Mouse (Mus musculus): ENCODE data around the gene Olfr969. TPM values are rescaled to one million over a fixed set of nuclear protein-coding genes. Genes with fewer than 3 reads are reported as not detected.
"Not testable (repeated sequence)": the region's sequence is repeated elsewhere in the genome, so short reads cannot be mapped to it uniquely, and the experiment has no call there.

The Olfr969 gene
- not detected in 2 replicates for polyA plus RNA-seq (2015; fragmentation: Nextera tagmentation; extraction: Ambion mirVana)

GRCm38 (mm10) chr9:39790558-39790957, at the start of gene Olfr969:
TSS of gene Olfr969 (plus strand) at chr9:39790945.
- Histone ChIP-seq H3K27me3 (replicated peaks) (no peaks in the 10 kb centered on the region), H3K27ac (no peak within 1 kb of the TSS), H3K4me3 (no peak within 1 kb of the TSS), H3K4me1 (no peaks in the 10 kb centered on the region), H3K9ac (no peak within 1 kb of the TSS), H3K9me3 (no peaks in the 10 kb centered on the region), H3K36me3 (replicated peaks) (no peaks in the 10 kb centered on the region), H3K4me2 (no peak within 1 kb of the TSS)
- ATAC-seq (replicated peaks): no peak
- WGBS: 73% methylated on average over 2 of the region's 2 CpGs

- no peaks in the 10 kb centered on the region for H3K36me3 ChIP-seq (replicated peaks)
- H3K9ac ChIP-seq: no peak within 1 kb of the TSS
- H3K27ac ChIP-seq: no peak within 1 kb of the TSS
- no peak within 1 kb of the TSS for H3K4me2 ChIP-seq
- ATAC-seq (replicated peaks): no peak
- H3K9me3 ChIP-seq: no peaks in the 10 kb centered on the region
- H3K4me3 ChIP-seq: no peak within 1 kb of the TSS
- H3K27me3 ChIP-seq (replicated peaks): no peaks in the 10 kb centered on the region
- no peaks in the 10 kb centered on the region for H3K4me1 ChIP-seq
Measured at GRCm38 (mm10) chr9:39745949-39746348, 44.8 kb upstream of the Olfr969 start, which contains the start of gene Olfr967. TSS of gene Olfr967 (plus strand) at chr9:39746249.

GRCm38 (mm10) chr9:39746428-39746827, 44.3 kb upstream of the Olfr969 start:
- Histone ChIP-seq H3K36me3 (replicated peaks) (no peaks in the 10 kb centered on the region), H3K27me3 (replicated peaks) (no peaks in the 10 kb centered on the region), H3K4me3 (no peak overlapping the region), H3K27ac (no peak overlapping the region), H3K4me2 (no peak overlapping the region), H3K9ac (no peak overlapping the region), H3K4me1 (no peaks in the 10 kb centered on the region), H3K9me3 (no peaks in the 10 kb centered on the region)
- whole genome bisulfite sequencing: 93% methylated on average over 1 of the region's 1 CpGs
- no peak for ATAC-seq (replicated peaks)

- Histone ChIP-seq H3K4me2 (no peak within 1 kb of the TSS), H3K36me3 (replicated peaks) (no peaks in the 10 kb centered on the region), H3K27ac (no peak within 1 kb of the TSS), H3K9ac (no peak within 1 kb of the TSS), H3K27me3 (replicated peaks) (no peaks in the 10 kb centered on the region), H3K9me3 (no peaks in the 10 kb centered on the region), H3K4me3 (no peak within 1 kb of the TSS), H3K4me1 (no peaks in the 10 kb centered on the region)
- 75% methylated on average over 1 of the region's 1 CpGs for WGBS
- no peak for ATAC-seq (replicated peaks)
Measured at GRCm38 (mm10) chr9:39783153-39783552, 7.6 kb upstream of the Olfr969 start, which contains the start of gene Olfr968. TSS of gene Olfr968 (minus strand) at chr9:39783253.

GRCm38 (mm10) chr9:39808560-39808959, 17.8 kb downstream of the Olfr969 start, which contains the start of gene Olfr970:
TSS of gene Olfr970 (plus strand) at chr9:39808860.
- H3K9ac ChIP-seq: no peak within 1 kb of the TSS
- ATAC-seq (replicated peaks): no peak
- no peaks in the 10 kb centered on the region for H3K36me3 ChIP-seq (replicated peaks)
- H3K4me1 ChIP-seq: no peaks in the 10 kb centered on the region
- no peaks in the 10 kb centered on the region for H3K27me3 ChIP-seq (replicated peaks)
- no peak within 1 kb of the TSS for H3K4me2 ChIP-seq
- no peak within 1 kb of the TSS for H3K27ac ChIP-seq
- no peaks in the 10 kb centered on the region for H3K9me3 ChIP-seq
- WGBS: 72% methylated on average over 4 of the region's 4 CpGs
- H3K4me3 ChIP-seq: no peak within 1 kb of the TSS

GRCm38 (mm10) chr9:39836576-39836975, 45.8 kb downstream of the Olfr969 start, which contains the start of gene Olfr971:
TSS of gene Olfr971 (plus strand) at chr9:39836876.
- H3K9ac ChIP-seq; H3K27ac ChIP-seq; ATAC-seq (replicated peaks); H3K4me1 ChIP-seq; H3K36me3 ChIP-seq (replicated peaks); H3K4me3 ChIP-seq; H3K4me2 ChIP-seq; H3K27me3 ChIP-seq (replicated peaks); H3K9me3 ChIP-seq: not testable (repeated sequence)
- WGBS: 89% methylated on average over 2 of the region's 2 CpGs

Other genes starting within 250 kb of the Olfr969 start
- gene Olfr958, start 236.9 kb upstream of the Olfr969 start, polyA plus RNA-seq (2015; fragmentation: Nextera tagmentation; extraction: Ambion mirVana): not detected in 2 replicates
- gene Olfr959, start 215.4 kb upstream of the Olfr969 start, polyA plus RNA-seq (2015; fragmentation: Nextera tagmentation; extraction: Ambion mirVana): not detected in 2 replicates
- gene AW551984, start 186.5 kb upstream of the Olfr969 start, polyA plus RNA-seq (2015; fragmentation: Nextera tagmentation; extraction: Ambion mirVana): 172 and 184 TPM in 2 replicates
- gene Olfr148, start 180.3 kb upstream of the Olfr969 start, polyA plus RNA-seq (2015; fragmentation: Nextera tagmentation; extraction: Ambion mirVana): not detected in 2 replicates
- gene Olfr960, start 169.6 kb upstream of the Olfr969 start, polyA plus RNA-seq (2015; fragmentation: Nextera tagmentation; extraction: Ambion mirVana): not detected in 2 replicates
- gene Olfr961, start 145.9 kb upstream of the Olfr969 start, polyA plus RNA-seq (2015; fragmentation: Nextera tagmentation; extraction: Ambion mirVana): not detected in 2 replicates
- not detected in 2 replicates for gene Olfr963, start 123.7 kb upstream of the Olfr969 start, polyA plus RNA-seq (2015; fragmentation: Nextera tagmentation; extraction: Ambion mirVana)
- not detected in 2 replicates for gene Olfr149, start 83.8 kb upstream of the Olfr969 start, polyA plus RNA-seq (2015; fragmentation: Nextera tagmentation; extraction: Ambion mirVana)
- gene Olfr965, start 79.6 kb upstream of the Olfr969 start, polyA plus RNA-seq (2015; fragmentation: Nextera tagmentation; extraction: Ambion mirVana): not detected in 2 replicates
- gene Olfr150, start 60.0 kb upstream of the Olfr969 start, polyA plus RNA-seq (2015; fragmentation: Nextera tagmentation; extraction: Ambion mirVana): not detected in 2 replicates
- not detected in 2 replicates for gene Olfr967, start 44.7 kb upstream of the Olfr969 start, polyA plus RNA-seq (2015; fragmentation: Nextera tagmentation; extraction: Ambion mirVana)
- not detected in 2 replicates for gene Olfr968, start 7.7 kb upstream of the Olfr969 start, polyA plus RNA-seq (2015; fragmentation: Nextera tagmentation; extraction: Ambion mirVana)
- not detected in 2 replicates for gene Olfr970, start 17.9 kb downstream of the Olfr969 start, polyA plus RNA-seq (2015; fragmentation: Nextera tagmentation; extraction: Ambion mirVana)
- gene Olfr971, start 45.9 kb downstream of the Olfr969 start, polyA plus RNA-seq (2015; fragmentation: Nextera tagmentation; extraction: Ambion mirVana): not detected in 2 replicates
- not detected in 2 replicates for gene Olfr972, start 75.5 kb downstream of the Olfr969 start, polyA plus RNA-seq (2015; fragmentation: Nextera tagmentation; extraction: Ambion mirVana)
- gene Olfr229, start 116.4 kb downstream of the Olfr969 start, polyA plus RNA-seq (2015; fragmentation: Nextera tagmentation; extraction: Ambion mirVana): not detected in 2 replicates
- not detected in 2 replicates for gene Olfr974, start 146.6 kb downstream of the Olfr969 start, polyA plus RNA-seq (2015; fragmentation: Nextera tagmentation; extraction: Ambion mirVana)
- gene Olfr975, start 161.1 kb downstream of the Olfr969 start, polyA plus RNA-seq (2015; fragmentation: Nextera tagmentation; extraction: Ambion mirVana): 0.09 TPM in 1 of 2 replicates, not detected in the other
- gene Olfr976, start 170.2 kb downstream of the Olfr969 start, polyA plus RNA-seq (2015; fragmentation: Nextera tagmentation; extraction: Ambion mirVana): not detected in 2 replicates
- not detected in 2 replicates for gene Olfr978, start 201.2 kb downstream of the Olfr969 start, polyA plus RNA-seq (2015; fragmentation: Nextera tagmentation; extraction: Ambion mirVana)
- not detected in 2 replicates for gene Olfr979, start 212.5 kb downstream of the Olfr969 start, polyA plus RNA-seq (2015; fragmentation: Nextera tagmentation; extraction: Ambion mirVana)
- not detected in 2 replicates for gene Olfr980, start 218.6 kb downstream of the Olfr969 start, polyA plus RNA-seq (2015; fragmentation: Nextera tagmentation; extraction: Ambion mirVana)
- not detected in 2 replicates for gene Olfr981, start 230.5 kb downstream of the Olfr969 start, polyA plus RNA-seq (2015; fragmentation: Nextera tagmentation; extraction: Ambion mirVana)